Mouse (Mus musculus) activated CD4-positive, CD25-positive, alpha-beta regulatory T cell, adult 9 weeks (primary cell): ENCODE results near the gene Aldh6a1. TPM values are rescaled to one million over a fixed set of nuclear protein-coding genes. Genes with fewer than 3 reads are reported as not detected.

Experiments
- polyA plus RNA-seq: library from polyadenylated mRNA; unstranded; fragments of 100-300 nt; shearing (Covaris generic); gene quantifications from one replicate; pipeline ENCODE4 v1.2.1, GENCODE M21; 2017

Aldh6a1 gene
- 17.3 TPM for polyA plus RNA-seq

DNA sequence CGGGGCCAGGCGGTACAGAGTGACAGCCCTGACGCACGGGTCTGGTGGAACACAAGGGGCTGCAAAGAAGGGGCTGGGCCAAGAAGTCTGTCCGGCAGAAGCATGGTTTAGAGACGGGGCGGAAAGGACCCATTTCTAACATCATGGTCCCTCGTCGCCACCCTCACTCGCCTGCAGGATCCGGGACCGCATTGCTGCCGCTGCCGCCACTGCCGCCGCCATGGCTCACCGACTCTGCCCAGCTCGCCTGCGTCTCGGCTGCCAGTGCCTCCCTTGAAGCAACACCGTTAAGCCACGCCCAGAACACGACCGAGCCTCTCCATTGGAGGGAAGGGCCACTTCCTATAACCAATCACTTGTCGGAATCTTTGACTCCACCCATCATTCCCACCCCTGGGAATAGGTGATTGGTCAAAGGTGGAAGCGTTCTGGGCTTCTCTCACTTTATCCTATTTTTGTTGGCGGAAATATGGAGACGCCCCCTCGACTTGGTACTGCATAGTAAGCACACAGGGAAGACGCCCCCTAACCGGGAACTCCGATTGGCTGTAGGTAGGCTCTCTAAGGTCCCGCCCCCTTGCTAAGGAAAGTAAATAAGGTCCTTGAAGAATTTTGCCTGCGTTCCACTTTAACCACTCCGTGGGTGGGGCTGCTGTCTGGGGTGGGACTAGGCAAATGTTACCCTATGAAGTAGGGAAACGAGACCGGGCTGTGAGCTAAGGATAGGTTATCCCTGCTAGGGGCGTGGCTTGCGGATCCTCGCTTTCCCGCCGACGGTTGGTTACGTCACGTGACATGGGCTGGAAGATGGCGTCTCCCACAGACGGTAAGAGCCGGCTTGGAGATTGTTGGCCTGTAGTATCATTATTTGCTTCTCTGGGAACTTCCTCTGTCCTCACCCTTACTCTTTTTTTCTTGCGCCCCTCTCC lies at the start of gene Aldh6a1, which contains the start of gene Lin52:
Gene Aldh6a1 (minus strand): TSS at position 287 of the 929 bp plus-strand sequence.
Gene Lin52 (plus strand): TSS at position 705 of the 929 bp plus-strand sequence.

DNA sequence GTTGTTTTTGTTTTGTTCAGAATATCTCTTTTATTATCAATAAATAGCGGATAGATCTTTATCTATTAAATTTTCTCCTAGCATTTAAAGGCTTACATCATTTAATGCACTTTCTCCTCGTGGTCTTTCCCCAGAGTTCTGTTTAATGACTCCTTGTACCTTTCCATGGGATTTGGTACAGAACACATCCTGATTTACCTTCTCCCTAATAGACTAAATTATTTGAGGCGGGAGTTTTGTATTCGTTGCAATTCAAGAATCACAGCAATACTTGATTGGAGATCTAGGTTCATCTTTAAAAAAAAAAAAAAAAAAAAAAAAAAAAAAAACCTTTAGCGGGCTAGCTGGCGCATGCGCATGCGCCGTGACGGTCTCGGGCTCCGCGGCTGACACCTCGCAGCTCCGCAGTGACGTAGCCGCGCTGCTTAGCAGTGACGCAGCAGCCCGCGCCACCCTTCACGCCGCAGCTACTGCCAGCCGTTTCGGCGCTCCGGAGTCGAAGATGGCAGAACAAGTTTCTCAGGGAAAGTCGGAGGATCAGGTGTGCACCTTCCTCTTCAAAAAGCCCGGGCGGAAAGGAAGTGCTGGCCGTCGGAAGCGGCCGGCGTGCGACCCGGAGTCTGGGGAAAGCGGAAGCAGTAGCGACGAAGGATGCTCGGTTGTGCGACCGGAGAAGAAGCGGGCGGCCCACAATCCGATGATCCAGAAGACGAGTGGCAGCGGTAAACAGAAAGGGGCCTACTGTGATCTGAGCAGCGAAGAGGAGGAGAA lies 33.8 kb downstream of the Aldh6a1 start, which contains the start of gene Rnf113a2:
Gene Rnf113a2 (plus strand): TSS at position 363 of the 771 bp plus-strand sequence.

DNA sequence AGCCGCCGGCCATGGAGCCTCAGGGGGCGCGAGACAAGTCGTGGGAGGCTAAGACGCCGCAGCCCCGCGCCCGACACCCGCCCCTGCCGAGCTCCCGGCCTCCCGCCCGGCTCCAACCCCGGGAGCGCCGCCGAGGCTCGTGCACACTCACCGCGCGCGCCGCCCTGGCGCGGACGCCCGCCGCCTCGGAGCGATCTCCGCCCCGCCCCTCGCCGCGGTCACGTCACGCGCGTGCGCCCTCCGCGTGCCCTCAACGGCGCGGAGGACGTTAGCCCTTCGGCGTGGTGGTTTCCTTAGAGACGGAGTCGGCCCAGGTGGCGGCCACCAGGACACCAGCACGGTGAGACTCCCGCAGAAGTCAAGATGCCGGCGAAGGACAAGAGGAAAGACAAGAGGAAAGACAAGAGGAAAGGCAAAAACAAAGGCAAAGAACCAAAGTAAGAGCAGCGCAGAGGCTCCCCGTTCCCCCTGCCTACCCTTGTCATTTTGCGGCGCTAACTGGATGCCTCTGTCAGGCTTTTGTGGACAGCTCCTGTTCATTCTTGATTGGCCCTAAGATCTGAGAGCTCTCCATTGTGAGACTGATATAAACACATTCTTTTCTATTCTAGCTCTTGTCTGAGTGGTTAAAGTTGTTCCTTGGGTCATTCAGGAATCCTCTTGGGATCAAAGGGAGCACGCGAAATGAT lies 41.8 kb downstream of the Aldh6a1 start, which contains the start of the genes Entpd5 and Bbof1:
Gene Entpd5 (minus strand): TSS at position 211 of the 689 bp plus-strand sequence.
Gene Bbof1 (plus strand): TSS at position 253 of the 689 bp plus-strand sequence.

Other genes with a start within 250 kb of the Aldh6a1 start
- gene Elmsan1, start 232.1 kb downstream of the Aldh6a1 start, polyA plus RNA-seq = 28.9 TPM
- 38.0 TPM for gene Ptgr2, start 165.8 kb downstream of the Aldh6a1 start, polyA plus RNA-seq
- gene Zfp410, start 134.2 kb downstream of the Aldh6a1 start, polyA plus RNA-seq = 71.4 TPM
- gene Coq6, start 89.3 kb downstream of the Aldh6a1 start, polyA plus RNA-seq = 31.9 TPM
- gene Fam161b, start 89.2 kb downstream of the Aldh6a1 start, polyA plus RNA-seq = 1.1 TPM
- gene Entpd5, start 42.0 kb downstream of the Aldh6a1 start, polyA plus RNA-seq = 49.5 TPM
- gene Bbof1, start 41.9 kb downstream of the Aldh6a1 start, polyA plus RNA-seq = 0.39 TPM
- 29.7 TPM for gene Rnf113a2, start 33.8 kb downstream of the Aldh6a1 start, polyA plus RNA-seq
- gene Lin52, start 418 bp upstream of the Aldh6a1 start, polyA plus RNA-seq = 23.3 TPM
- not detected for gene Vsx2, start 118.8 kb upstream of the Aldh6a1 start, polyA plus RNA-seq
- gene Abcd4, start 166.4 kb upstream of the Aldh6a1 start, polyA plus RNA-seq = 26.2 TPM
- not detected for gene Vrtn, start 190.0 kb upstream of the Aldh6a1 start, polyA plus RNA-seq
- gene Syndig1l, start 247.8 kb upstream of the Aldh6a1 start, polyA plus RNA-seq = not detected